Mouse (Mus musculus) retina, adult 2 months (tissue): ENCODE results near the gene Olfr1177-ps.

ENCODE experiments used
- DNase-seq: peaks from one replicate; pipeline ENCODE4 v3.0.0-alpha.2; 2012; ENCODE audit warnings: low read depth, low spot score

Gene Olfr1177-ps

GRCm38 (mm10) chr2:88346392-88346791 is at the start of gene Olfr1177-ps:
Gene Olfr1177-ps, minus strand, starts transcription at chr2:88346492.
- no peak for DNase-seq

- no peak for DNase-seq
Observed at GRCm38 (mm10) chr2:88386762-88387161, 40.5 kb upstream of the Olfr1177-ps start, which contains the start of gene Olfr1178. Gene Olfr1178, plus strand, starts transcription at chr2:88387062.

- DNase-seq = peak; percentile 6
Observed at GRCm38 (mm10) chr2:88356304-88356703, 10.0 kb upstream of the Olfr1177-ps start.

GRCm38 (mm10) chr2:88336421-88336820 is 9.9 kb downstream of the Olfr1177-ps start, which contains the start of gene Olfr1176:
Gene Olfr1176, plus strand, starts transcription at chr2:88336721.
- no peak for DNase-seq

- no peak for DNase-seq
Observed at GRCm38 (mm10) chr2:88327115-88327514, 19.2 kb downstream of the Olfr1177-ps start, which contains the start of gene Olfr1175-ps. Gene Olfr1175-ps, minus strand, starts transcription at chr2:88327215.

GRCm38 (mm10) chr2:88315035-88315434 is 31.3 kb downstream of the Olfr1177-ps start, which contains the start of gene Olfr1174-ps:
Gene Olfr1174-ps, minus strand, starts transcription at chr2:88315135.
- DNase-seq = no peak
